Comparison of ENCODE assay signal across 8 mouse cellular contexts in genomic region chr10:128322141-128323108, GRCm38 (mm10). TPM values are rescaled to one million over a fixed set of nuclear protein-coding genes. Genes with fewer than 3 reads are reported as not detected.
DNase-seq lines count a peak whose midpoint lies in the region; ATAC-seq lines count a peak whose summit lies in the region.

Gene Cnpy2 (plus strand): TSS chr10:128322459.

- under 1% methylated on average over 40 of the region's 40 CpGs for WGBS in forebrain, embryonic 11.5 days
- WGBS in heart, embryonic 15.5 days, result 0% methylated on average over 40 of the region's 40 CpGs
- WGBS in liver, embryonic 12.5 days (ENCODE audit: insufficient replicate concordance), result under 1% methylated on average over 40 of the region's 40 CpGs

- H3K27ac ChIP-seq in forebrain, embryonic 11.5 days (ENCODE audit: low read depth, low read length), result peak within 1 kb of the TSS; percentile 84
- peak within 1 kb of the TSS; percentile 96 for H3K27ac ChIP-seq in heart, embryonic 15.5 days
- H3K27ac ChIP-seq in liver, embryonic 12.5 days, result peak within 1 kb of the TSS; percentile 89

- H3K9me3 ChIP-seq in forebrain, embryonic 11.5 days (ENCODE audit: control insufficient read depth, low read length), result no peaks in the 10 kb centered on the region
- H3K9me3 ChIP-seq in heart, embryonic 15.5 days (replicated peaks), result no peaks in the 10 kb centered on the region
- no peaks in the 10 kb centered on the region for H3K9me3 ChIP-seq in liver, embryonic 12.5 days (replicated peaks)

- H3K9ac ChIP-seq in forebrain, embryonic 11.5 days (ENCODE audit: low read length), result peak within 1 kb of the TSS; percentile 98
- H3K9ac ChIP-seq in heart, embryonic 15.5 days, result peak within 1 kb of the TSS; percentile 98
- H3K9ac ChIP-seq in liver, embryonic 12.5 days, result peak within 1 kb of the TSS; percentile 92

- H3K4me1 ChIP-seq in forebrain, embryonic 11.5 days (replicated peaks; ENCODE audit: control insufficient read depth, insufficient read depth, low read length), result peaks cover 5% of the 10 kb centered on the region
- peaks cover 24% of the 10 kb centered on the region for H3K4me1 ChIP-seq in heart, embryonic 15.5 days (replicated peaks)
- H3K4me1 ChIP-seq in liver, embryonic 12.5 days, result peaks cover 22% of the 10 kb centered on the region

- peak; percentile 72 to 78 for DNase-seq in CD8-positive naive resting alpha-beta T cell, adult 2 months (ENCODE audit: low read depth in 2 of 2, low spot score in 2 of 2)
- peak; percentile 77 for DNase-seq in c-Kit-positive CD71-negative TER-119-negative erythroid progenitor cells, embryonic 14.5 days (ENCODE audit: low read depth)
- DNase-seq in forebrain, embryonic 11.5 days (ENCODE audit: low spot score), result peak; percentile 96
- DNase-seq in kidney, postnatal 14 days, result peak; percentile 90
- peak; percentile 84 for DNase-seq in naive thymus-derived CD4-positive, alpha-beta T cell, adult 2 months (ENCODE audit: low read depth)
- peak; percentile 77 for DNase-seq in splenic B cell, adult 2 months (ENCODE audit: low read depth, low spot score)

- H3K36me3 ChIP-seq in forebrain, embryonic 11.5 days (ENCODE audit: control insufficient read depth, insufficient read depth, low read length), result peaks cover 14% of the 10 kb centered on the region; the same call in 1 of the 2 replicates
- peaks cover 56% of the 10 kb centered on the region for H3K36me3 ChIP-seq in heart, embryonic 15.5 days
- H3K36me3 ChIP-seq in liver, embryonic 12.5 days, result peaks cover 57% of the 10 kb centered on the region
- H3K36me3 ChIP-seq in splenic B cell, adult 2 months (ENCODE audit: control insufficient read depth, insufficient read depth, low read length, poor library complexity, severe bottlenecking), result peaks cover 4% of the 10 kb centered on the region; the same call in 1 of the 2 replicates

- H3K27me3 ChIP-seq in forebrain, embryonic 11.5 days (ENCODE audit: control insufficient read depth, insufficient read depth, low read length), result no peaks in the 10 kb centered on the region
- H3K27me3 ChIP-seq in heart, embryonic 15.5 days, result no peaks in the 10 kb centered on the region
- H3K27me3 ChIP-seq in liver, embryonic 12.5 days (replicated peaks), result no peaks in the 10 kb centered on the region
- no peaks in the 10 kb centered on the region for H3K27me3 ChIP-seq in splenic B cell, adult 2 months (ENCODE audit: control insufficient read depth, insufficient read depth, low read length, poor library complexity, severe bottlenecking)

- ATAC-seq in forebrain, embryonic 11.5 days (replicated peaks; ENCODE audit: low FRiP score), result peak; percentile 97
- peak; percentile 89 for ATAC-seq in heart, embryonic 15.5 days (replicated peaks; ENCODE audit: insufficient number of reproducible peaks, insufficient read depth, low FRiP score, low read depth)
- peak; percentile 82 for ATAC-seq in liver, embryonic 12.5 days

- peak within 1 kb of the TSS; percentile 93 for H3K4me2 ChIP-seq in forebrain, embryonic 11.5 days (ENCODE audit: low read depth, low read length, severe bottlenecking)
- peak within 1 kb of the TSS; percentile 85 for H3K4me2 ChIP-seq in heart, embryonic 15.5 days
- peak within 1 kb of the TSS; percentile 87 for H3K4me2 ChIP-seq in liver, embryonic 12.5 days

- peak within 1 kb of the TSS; percentile 61 for H3K4me3 ChIP-seq in forebrain, embryonic 11.5 days (ENCODE audit: low read depth, low read length)
- H3K4me3 ChIP-seq in heart, embryonic 15.5 days, result peak within 1 kb of the TSS; percentile 91
- H3K4me3 ChIP-seq in liver, embryonic 12.5 days, result peak within 1 kb of the TSS; percentile 84

RNA-seq across cellular contexts. Expression of gene Cnpy2, which starts in this region (rescaled TPM):
- 222 and 224 TPM in 2 replicates for polyA plus RNA-seq in forebrain, embryonic 11.5 days (2014; fragmentation: Nextera tagmentation; extraction: Ambion mirVana)
- 186 and 213 TPM in 2 replicates for polyA plus RNA-seq in heart, embryonic 15.5 days (2015; fragmentation: Nextera tagmentation; extraction: Ambion mirVana)
- polyA plus RNA-seq in liver, embryonic 12.5 days (2016; fragmentation: Nextera tagmentation; extraction: Ambion mirVana), result 107 and 114 TPM in 2 replicates

Comparison
In these comparisons a context has a peak if more than half of its experiments do, and no peak if none do; other contexts are left out.
1. Peak in every context shown above with its lines: DNase-seq, ATAC-seq, H3K4me3 ChIP-seq and H3K27ac ChIP-seq.